Mouse (Mus musculus): ENCODE data around the gene Gm17581.

Gm17581 gene

DNA sequence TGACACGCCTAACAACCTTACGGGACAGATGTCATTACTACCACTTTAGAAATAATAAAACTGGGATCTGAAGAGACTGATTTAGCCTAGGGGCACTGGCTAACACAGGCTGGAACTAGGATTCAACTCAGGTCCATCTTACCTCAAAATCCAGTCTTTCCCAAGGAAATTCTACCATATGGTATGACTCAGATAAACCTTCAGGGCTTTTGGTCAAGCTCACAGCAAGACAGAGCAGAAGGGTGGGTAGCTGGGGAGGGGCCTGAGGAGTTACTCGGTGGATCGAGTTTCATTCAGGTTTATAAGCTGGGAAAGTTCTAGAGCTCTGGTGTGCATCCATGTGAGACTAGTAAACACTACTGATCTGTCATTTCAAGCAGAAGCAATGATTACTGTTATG is 46.5 kb downstream of the Gm17581 start:
- DNase-seq = no peak

GRCm38 (mm10) chr2:155687746-155688145 is 47.9 kb downstream of the Gm17581 start:
- no peak for DNase-seq

DNA sequence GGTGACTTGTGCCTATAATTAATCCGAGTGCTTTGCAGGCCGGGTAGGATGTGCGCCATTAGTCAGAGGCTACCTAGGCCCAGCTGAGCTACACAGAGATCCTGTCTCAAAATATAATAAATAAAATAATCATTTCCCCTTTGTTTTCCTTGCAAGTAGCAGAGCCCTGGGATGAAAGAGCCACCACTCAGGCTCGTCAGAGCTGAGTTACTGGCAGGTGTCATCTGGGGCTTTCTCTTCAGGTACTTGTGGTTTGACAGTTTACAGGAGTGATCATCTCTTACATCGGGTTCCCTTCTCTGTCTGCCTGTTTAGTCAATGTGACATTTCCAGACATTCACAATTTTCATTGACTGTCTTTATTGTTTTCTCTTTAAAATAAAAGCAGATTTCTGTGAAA is 49.1 kb downstream of the Gm17581 start:
- no peak for DNase-seq

All from right cerebral cortex, adult 18-20 months (tissue).